Mouse (Mus musculus): ENCODE measurements around the gene Sox13.

DNA sequence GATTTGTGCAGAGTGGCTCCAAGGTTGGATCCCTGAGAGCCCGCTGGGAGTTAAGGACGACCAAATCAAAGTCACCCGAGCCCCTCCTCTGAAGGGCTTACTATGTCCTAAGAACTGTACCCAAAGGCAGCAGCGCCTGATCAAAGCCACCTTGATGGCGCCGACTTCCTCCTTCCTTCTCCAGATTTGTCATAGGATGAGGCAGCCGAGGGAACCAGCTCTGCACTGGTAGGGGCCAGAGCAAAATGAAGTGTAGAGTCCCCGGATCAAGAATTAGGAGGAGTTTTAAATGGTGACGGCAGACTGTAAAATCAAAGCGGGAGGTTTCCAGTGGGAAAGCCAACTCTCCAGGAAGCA is 10.6 kb upstream of the Sox13 start:
- TF ChIP-seq CHD1 (IDR thresholded peaks at IDR 0.05; ENCODE audit: low read depth, low read length) (no peak), TCF12 (IDR thresholded peaks at IDR 0.05; ENCODE audit: low read depth, low read length) (no peak)

Data from CH12.LX (cell line).